Mouse (Mus musculus) E14TG2a.4 (cell line): ENCODE results near the gene Cab39.

ENCODE experiments used
- CTCF ChIP-seq: conservative IDR thresholded peaks from 2 replicates; pipeline ENCODE4 v1.5.1; 2014; ENCODE audit warnings: low read length
- NANOG ChIP-seq: IDR thresholded peaks from 2 replicates; pipeline ENCODE4 v1.6.1; 2014; ENCODE audit warnings: borderline replicate concordance, low read length, mixed read lengths

GRCm38 (mm10) chr1:85838056-85838455, 44.8 kb downstream of the Cab39 start:
- no peak for TF ChIP-seq CTCF
- TF ChIP-seq NANOG: no peak
